Mouse (Mus musculus) myocyte (in vitro differentiated cells): ENCODE measurements around the gene Mfsd4b4.

Source experiments
- POLR2A ChIP-seq: IDR thresholded peaks from one replicate; pipeline ENCODE4 v1.6.1; 2011; ENCODE audit warnings: low read depth, mild to moderate bottlenecking, control low read depth, moderate library complexity; ENCODE audit not compliant: insufficient read length
- TCF12 ChIP-seq: IDR thresholded peaks from one replicate; pipeline ENCODE4 v1.6.1; 2011; ENCODE audit warnings: mild to moderate bottlenecking, control low read depth; ENCODE audit not compliant: poor library complexity, insufficient read depth, severe bottlenecking
- USF1 ChIP-seq: IDR thresholded peaks from one replicate; pipeline ENCODE4 v1.6.1; 2011; ENCODE audit warnings: low read depth, mild to moderate bottlenecking, control low read depth, moderate library complexity

GRCm38 (mm10) chr10:39888621-39889020, 10.4 kb downstream of the Mfsd4b4 start:
- TF ChIP-seq POLR2A (no peak), TCF12 (no peak), USF1 (no peak)
